Mouse (Mus musculus) G1E (cell line): ENCODE results near the gene Hist1h3e.
"Not testable (repeated sequence)": the region's sequence is repeated elsewhere in the genome, so short reads cannot be mapped to it uniquely, and the experiment has no call there.

Source experiments
- CTCF ChIP-seq: IDR thresholded peaks from 2 replicates; pipeline ENCODE4 v1.5.1; 2012; ENCODE audit warnings: low read depth, low read length, inconsistent platforms, mixed read lengths
- GATA1 ChIP-seq: IDR thresholded peaks from 2 replicates; pipeline ENCODE4 v1.6.1; 2012; ENCODE audit warnings: borderline replicate concordance, low read length, inconsistent platforms, mixed read lengths
- GATA2 ChIP-seq: IDR thresholded peaks from 2 replicates; pipeline ENCODE4 v1.6.1; 2012; ENCODE audit warnings: low read depth, low read length, inconsistent platforms, borderline replicate concordance

GRCm38 (mm10) chr13:23539821-23540220 lies 22.3 kb downstream of the Hist1h3e start:
- not testable (repeated sequence) for TF ChIP-seq GATA2, CTCF, GATA1
